In the genomic region with DNA sequence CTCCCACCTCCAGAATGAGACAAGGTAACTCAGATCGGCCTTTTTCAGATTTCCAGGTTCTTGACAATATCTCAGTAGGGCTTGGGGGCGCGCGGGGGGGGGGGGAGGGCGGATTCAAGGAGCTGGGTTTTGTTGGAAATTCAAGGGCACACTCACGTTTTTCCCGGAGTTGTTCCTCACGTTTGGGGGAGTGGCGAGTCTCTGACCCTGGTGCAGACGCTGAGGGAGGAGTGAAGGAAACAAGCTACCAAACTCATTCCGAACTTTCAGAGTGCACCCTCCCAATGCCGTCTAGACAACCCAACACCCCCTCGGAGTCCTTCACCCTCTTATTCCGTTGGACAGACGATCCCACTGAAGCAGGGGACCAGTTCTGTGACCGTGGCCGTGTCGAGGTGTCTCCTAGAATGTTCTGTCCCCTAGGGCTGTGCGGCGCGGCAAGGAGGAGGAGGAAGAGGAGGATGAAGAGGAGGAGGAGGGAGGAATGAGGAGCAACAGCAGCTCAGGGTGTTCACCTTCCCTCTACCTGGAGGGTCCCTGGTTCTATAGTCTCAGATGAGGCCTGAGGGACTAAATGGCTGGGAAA, we compare ENCODE assay signal across 9 mouse cellular contexts. TPM values are rescaled to one million over a fixed set of nuclear protein-coding genes. Genes with fewer than 3 reads are reported as not detected.
DNase-seq lines count a peak whose midpoint lies in the region; ATAC-seq and TF ChIP-seq lines count a peak whose summit lies in the region.
"Had no signal": no experiment of that assay in that cellular context is flagged by ENCODE, and none has a peak within 500 bp of the region (broad histone marks: within the 10 kb centered on the region; RNA-seq: fewer than 3 reads in every experiment).

No protein-coding gene starts in this region.

- no peaks in the 10 kb centered on the region for H3K9me3 ChIP-seq in lung, embryonic 14.5 days (ENCODE audit: low read depth, low read length)
- 0 out of 2 replicates have a peak, but pooled peaks cover 4% of the 10 kb centered on the region for H3K9me3 ChIP-seq in forebrain, embryonic 14.5 days (replicated peaks; ENCODE audit: control insufficient read depth, low read length)
- no peaks in the 10 kb centered on the region for H3K9me3 ChIP-seq in limb, embryonic 13.5 days
- H3K9me3 ChIP-seq in neural tube, embryonic 15.5 days (replicated peaks), result no peaks in the 10 kb centered on the region

- WGBS in lung, embryonic 14.5 days, result 4% methylated on average over 17 of the region's 21 CpGs
- WGBS in lung, adult 2 months, result 14% methylated on average over 21 of the region's 21 CpGs
- WGBS in forebrain, embryonic 14.5 days, result 2% methylated on average over 17 of the region's 21 CpGs
- 2% methylated on average over 20 of the region's 21 CpGs for WGBS in limb, embryonic 13.5 days
- WGBS in neural tube, embryonic 15.5 days, result 5% methylated on average over 21 of the region's 21 CpGs

- no peak for ATAC-seq in lung, embryonic 14.5 days (ENCODE audit: insufficient read depth)
- no peak for ATAC-seq in forebrain, embryonic 14.5 days
- no peak for ATAC-seq in limb, embryonic 13.5 days (ENCODE audit: low FRiP score, low read depth)
- no peak; the same call in 1 of the 2 replicates for ATAC-seq in neural tube, embryonic 15.5 days (ENCODE audit: low FRiP score)

- no peak for TF ChIP-seq POLR2A in lung, adult 2 months (IDR thresholded peaks at IDR 0.05; ENCODE audit: borderline replicate concordance, extremely low read depth, low read depth, low read length)

- 0 out of 2 replicates have a peak, but pooled peaks cover 4% of the 10 kb centered on the region for H3K4me1 ChIP-seq in lung, embryonic 14.5 days (ENCODE audit: insufficient read depth)
- H3K4me1 ChIP-seq in lung, adult 2 months (ENCODE audit: control insufficient read depth, insufficient read depth, low read length), result peaks cover 3% of the 10 kb centered on the region; the same call in 1 of the 2 replicates
- H3K4me1 ChIP-seq in forebrain, embryonic 14.5 days (ENCODE audit: control insufficient read depth, insufficient read depth, low read length), result peaks cover 20% of the 10 kb centered on the region
- peaks cover 38% of the 10 kb centered on the region for H3K4me1 ChIP-seq in limb, embryonic 13.5 days
- peaks cover 33% of the 10 kb centered on the region for H3K4me1 ChIP-seq in neural tube, embryonic 15.5 days

- no peak for DNase-seq in lung, embryonic 14.5 days
- no peak for DNase-seq in lung, adult 2 months
- DNase-seq in forebrain, embryonic 14.5 days (ENCODE audit: low spot score), result no peak
- no peak for DNase-seq in cerebellum, adult 18-20 months
- no peak for DNase-seq in layer of hippocampus, adult 11-12 months (ENCODE audit: low spot score)
- DNase-seq in kidney, adult 11 months, result no peak
- DNase-seq: cerebellum, adult 9-10 months had no signal

- H3K36me3 ChIP-seq in lung, embryonic 14.5 days (ENCODE audit: insufficient read depth), result no peaks in the 10 kb centered on the region
- no peaks in the 10 kb centered on the region for H3K36me3 ChIP-seq in forebrain, embryonic 14.5 days (ENCODE audit: control insufficient read depth, insufficient read depth, low read length)
- no peaks in the 10 kb centered on the region for H3K36me3 ChIP-seq in limb, embryonic 13.5 days
- H3K36me3 ChIP-seq in neural tube, embryonic 15.5 days, result no peaks in the 10 kb centered on the region

- H3K9ac ChIP-seq in lung, embryonic 14.5 days, result no peak overlapping the region
- no peak overlapping the region for H3K9ac ChIP-seq in forebrain, embryonic 14.5 days (ENCODE audit: low read length)
- no peak overlapping the region for H3K9ac ChIP-seq in limb, embryonic 13.5 days
- no peak overlapping the region for H3K9ac ChIP-seq in neural tube, embryonic 15.5 days (replicated peaks)

- peak overlapping the region; percentile 74 for H3K4me2 ChIP-seq in lung, embryonic 14.5 days
- 0 out of 2 replicates have a peak overlapping the region, but pooled peaks have one; percentile 12 for H3K4me2 ChIP-seq in forebrain, embryonic 14.5 days (ENCODE audit: low read length)
- H3K4me2 ChIP-seq in limb, embryonic 13.5 days (replicated peaks), result peak overlapping the region; percentile 67
- H3K4me2 ChIP-seq in neural tube, embryonic 15.5 days, result peak overlapping the region; percentile 57

- no peak overlapping the region for H3K27ac ChIP-seq in lung, embryonic 14.5 days (ENCODE audit: low read depth)
- no peak overlapping the region for H3K27ac ChIP-seq in forebrain, embryonic 14.5 days (ENCODE audit: low read depth, low read length)
- no peak overlapping the region for H3K27ac ChIP-seq in limb, embryonic 13.5 days
- H3K27ac ChIP-seq in neural tube, embryonic 15.5 days (replicated peaks), result no peak overlapping the region

- no peak for TF ChIP-seq CTCF in lung, embryonic 14.5 days (IDR thresholded peaks at IDR 0.05; ENCODE audit: low read depth)
- TF ChIP-seq CTCF in lung, adult 2 months (IDR thresholded peaks at IDR 0.05; ENCODE audit: insufficient read depth, low read length), result no peak

- peak overlapping the region; percentile 37 for H3K4me3 ChIP-seq in lung, embryonic 14.5 days (ENCODE audit: low read depth, low read length)
- H3K4me3 ChIP-seq in lung, adult 2 months (replicated peaks; ENCODE audit: extremely low read depth, low read depth, low read length), result no peak overlapping the region
- peak overlapping the region; percentile 21; the same call in 1 of the 2 replicates for H3K4me3 ChIP-seq in forebrain, embryonic 14.5 days (ENCODE audit: low read depth, low read length)
- H3K4me3 ChIP-seq in limb, embryonic 13.5 days, result peak overlapping the region; percentile 40
- H3K4me3 ChIP-seq in neural tube, embryonic 15.5 days (replicated peaks), result peak overlapping the region; percentile 28; the same call in 1 of the 2 replicates

- peaks cover 92% of the 10 kb centered on the region for H3K27me3 ChIP-seq in lung, embryonic 14.5 days (ENCODE audit: insufficient read depth, low read length)
- H3K27me3 ChIP-seq in forebrain, embryonic 14.5 days (replicated peaks; ENCODE audit: control insufficient read depth, insufficient read depth, low read length), result peaks cover 93% of the 10 kb centered on the region
- H3K27me3 ChIP-seq in limb, embryonic 13.5 days, result peaks cover 98% of the 10 kb centered on the region
- peaks cover 94% of the 10 kb centered on the region for H3K27me3 ChIP-seq in neural tube, embryonic 15.5 days (replicated peaks)

RNA-seq across cellular contexts. Expression of gene Nr5a2, which starts 8.2 kb away (rescaled TPM):
- 3.6 and 4.1 TPM in 2 replicates for polyA plus RNA-seq in lung, embryonic 14.5 days (2014; fragmentation: Nextera tagmentation; extraction: Ambion mirVana)
- 0.19 and 0.37 TPM in 2 replicates for polyA plus RNA-seq in lung, adult 2 months (2012; rRNA removed)
- polyA plus RNA-seq in forebrain, embryonic 14.5 days (2014; fragmentation: Nextera tagmentation; extraction: Ambion mirVana), result 0.17 and 0.30 TPM in 2 replicates
- polyA plus RNA-seq in limb, embryonic 13.5 days (2015; fragmentation: Nextera tagmentation; extraction: Ambion mirVana), result 0.31 and 1.2 TPM in 2 replicates
- polyA plus RNA-seq in neural tube, embryonic 15.5 days (2015; fragmentation: Nextera tagmentation; extraction: Ambion mirVana), result 1.6 and 2.0 TPM in 2 replicates

Comparison
In these comparisons a context has a peak if more than half of its experiments do, and no peak if none do; other contexts are left out.
1. H3K4me2 ChIP-seq: peak in every context shown above with its lines; median percentile 74 in lung, embryonic 14.5 days; 67 in limb, embryonic 13.5 days; 57 in neural tube, embryonic 15.5 days; 12 in forebrain, embryonic 14.5 days.